Mouse (Mus musculus): ENCODE measurements at regions not wholly inside any gene's neighbourhood (a gene's known extent, or its start where the extent isn't known, plus 50 kb on each side); places are given as distances from the start of the nearest gene placed in this dataset.

- TF ChIP-seq CTCF (IDR thresholded peaks at IDR 0.05; ENCODE audit: low read depth, low read length) (no peak), GATA1 (IDR thresholded peaks at IDR 0.05; ENCODE audit: borderline replicate concordance, low read length) (no peak), TAL1 (conservative IDR thresholded peaks at IDR 0.05; ENCODE audit: low read depth, low read length) (no peak), POLR2AphosphoS5 (IDR thresholded peaks at IDR 0.05; ENCODE audit: insufficient replicate concordance, low read depth, low read length) (no peak), GATA2 (IDR thresholded peaks at IDR 0.05; ENCODE audit: borderline replicate concordance, low read depth, low read length) (no peak)
Measured at GRCm38 (mm10) chr9:61119252-61119651, 252.9 kb upstream of the Tle3 start.
